Mouse (Mus musculus) left cerebral cortex, adult 18-20 months (tissue): ENCODE results near the gene Gm10057. TPM values are rescaled to one million over a fixed set of nuclear protein-coding genes. Genes with fewer than 3 reads are reported as not detected.
"Not testable (repeated sequence)": the region's sequence is repeated elsewhere in the genome, so short reads cannot be mapped to it uniquely, and the experiment has no call there.

Experiments
- DNase-seq, 2 experiments: peaks; one replicate each; pipeline ENCODE4 v3.0.0; 2021 to 2022; ENCODE audit warnings: low spot score in 2 of 2, mixed read lengths in 1 of 2
- long read RNA-seq, 2 experiments: library from polyadenylated mRNA; stranded (forward); transcript quantifications; one replicate each; pipeline ENCODE4 v2.0.0; 2021
- total RNA-seq, 2 experiments: library from RNA; stranded (reverse); gene quantifications; 2 replicates each; pipeline ENCODE4 v1.2.3; 2021

Gm10057 gene
- total RNA-seq, result not detected
- long read RNA-seq, experiment 1, result 0 reads
- long read RNA-seq, experiment 2, result 0 reads

DNA sequence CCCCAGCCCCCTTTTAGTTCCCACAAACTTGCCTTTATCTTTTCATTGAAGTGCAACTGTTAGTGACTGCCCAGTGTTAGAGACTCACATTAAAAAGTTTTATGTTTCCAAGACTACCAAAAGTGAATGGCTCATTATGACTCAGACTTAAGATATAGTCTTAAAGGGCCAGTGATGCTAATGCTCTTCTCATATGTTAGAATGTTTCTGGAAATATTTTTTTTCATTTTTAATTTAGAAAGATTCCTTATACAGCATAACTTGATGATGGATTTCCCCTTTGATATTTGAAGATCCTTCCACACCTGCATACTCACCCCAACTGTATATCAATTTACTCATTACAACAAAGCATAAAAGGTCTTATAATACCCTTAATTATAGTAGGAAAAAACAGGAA lies at the start of gene Gm10057:
Gene Gm10057, minus strand, starts transcription at position 101 of the 400 bp plus-strand sequence.
- not testable (repeated sequence) for DNase-seq

DNA sequence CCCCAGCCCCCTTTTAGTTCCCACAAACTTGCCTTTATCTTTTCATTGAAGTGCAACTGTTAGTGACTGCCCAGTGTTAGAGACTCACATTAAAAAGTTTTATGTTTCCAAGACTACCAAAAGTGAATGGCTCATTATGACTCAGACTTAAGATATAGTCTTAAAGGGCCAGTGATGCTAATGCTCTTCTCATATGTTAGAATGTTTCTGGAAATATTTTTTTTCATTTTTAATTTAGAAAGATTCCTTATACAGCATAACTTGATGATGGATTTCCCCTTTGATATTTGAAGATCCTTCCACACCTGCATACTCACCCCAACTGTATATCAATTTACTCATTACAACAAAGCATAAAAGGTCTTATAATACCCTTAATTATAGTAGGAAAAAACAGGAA lies 21.1 kb downstream of the Gm10057 start, which contains the start of gene 4921511M17Rik:
Gene 4921511M17Rik, minus strand, starts transcription at position 101 of the 400 bp plus-strand sequence.
- DNase-seq, result not testable (repeated sequence)

DNA sequence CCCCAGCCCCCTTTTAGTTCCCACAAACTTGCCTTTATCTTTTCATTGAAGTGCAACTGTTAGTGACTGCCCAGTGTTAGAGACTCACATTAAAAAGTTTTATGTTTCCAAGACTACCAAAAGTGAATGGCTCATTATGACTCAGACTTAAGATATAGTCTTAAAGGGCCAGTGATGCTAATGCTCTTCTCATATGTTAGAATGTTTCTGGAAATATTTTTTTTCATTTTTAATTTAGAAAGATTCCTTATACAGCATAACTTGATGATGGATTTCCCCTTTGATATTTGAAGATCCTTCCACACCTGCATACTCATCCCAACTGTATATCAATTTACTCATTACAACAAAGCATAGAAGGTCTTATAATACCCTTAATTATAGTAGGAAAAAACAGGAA lies 42.3 kb downstream of the Gm10057 start, which contains the start of gene Samt1:
Gene Samt1, minus strand, starts transcription at position 101 of the 400 bp plus-strand sequence.
- DNase-seq, result not testable (repeated sequence)

Other genes starting within 250 kb of the Gm10057 start
- gene Spin2c, start 222.8 kb downstream of the Gm10057 start, total RNA-seq, result 1 to 10 TPM; 6.6 to 9.4 TPM
- gene Samt1, start 42.4 kb downstream of the Gm10057 start, total RNA-seq, result not detected
- not detected for gene 4921511M17Rik, start 21.2 kb downstream of the Gm10057 start, total RNA-seq
- not detected for gene Gm15140, start 65.6 kb upstream of the Gm10057 start, total RNA-seq